Mouse (Mus musculus): ENCODE measurements around the gene Cdh4. TPM values are rescaled to one million over a fixed set of nuclear protein-coding genes. Genes with fewer than 3 reads are reported as not detected.

The Cdh4 gene
- polyA plus RNA-seq, 1 experiment, result 48.4 TPM

DNA sequence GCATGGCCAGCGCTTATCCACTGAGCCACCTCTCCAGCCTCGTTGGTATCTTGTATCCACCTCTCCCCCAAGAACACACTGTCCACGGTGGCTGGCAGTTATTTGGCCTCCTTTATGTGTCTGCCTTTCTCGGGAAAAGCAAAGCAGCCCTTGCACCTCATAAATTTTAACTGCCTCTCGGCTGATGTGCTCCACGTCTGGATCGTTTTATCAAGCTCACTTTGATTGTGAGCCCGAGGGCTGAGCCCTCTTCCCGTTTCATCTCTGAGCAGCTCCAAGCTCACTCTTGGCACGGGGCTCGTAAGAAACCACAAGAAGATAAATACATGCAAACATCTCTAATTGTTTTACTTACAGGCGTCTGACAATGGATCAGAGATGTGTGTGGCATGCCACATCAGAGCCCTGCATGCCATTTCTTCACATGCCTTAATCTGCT is 245.0 kb downstream of the Cdh4 start:
- DNase-seq (ENCODE audit: low read depth), result peak; percentile 76
- no peak for TF ChIP-seq CTCF (IDR thresholded peaks at IDR 0.05; ENCODE audit: borderline replicate concordance, extremely low read depth, insufficient read depth, insufficient read length)
- no peak for TF ChIP-seq POLR2A (IDR thresholded peaks at IDR 0.05; ENCODE audit: borderline replicate concordance, extremely low read depth, insufficient read depth, insufficient read length, poor library complexity, severe bottlenecking)

DNA sequence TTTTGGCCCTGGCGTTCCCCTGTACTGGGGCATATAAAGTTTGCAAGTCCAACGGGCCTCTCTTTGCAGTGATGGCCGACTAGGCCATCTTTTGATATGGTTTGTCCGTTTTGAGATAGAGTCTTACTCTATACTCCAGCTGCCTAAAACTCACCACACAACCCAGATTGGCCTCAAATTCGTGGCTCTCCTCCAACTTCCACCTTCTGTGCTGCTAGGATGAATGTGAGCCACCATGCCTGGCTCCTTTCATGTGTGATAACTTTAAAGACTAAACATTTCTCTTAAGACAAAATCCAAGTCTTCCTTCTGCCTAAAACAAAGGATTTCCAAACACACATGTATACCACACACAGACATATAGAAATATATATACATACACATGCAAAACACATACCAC is 246.7 kb downstream of the Cdh4 start:
- DNase-seq (ENCODE audit: low read depth), result peak; percentile 77
- TF ChIP-seq CTCF (IDR thresholded peaks at IDR 0.05; ENCODE audit: borderline replicate concordance, extremely low read depth, insufficient read depth, insufficient read length), result no peak
- no peak for TF ChIP-seq POLR2A (IDR thresholded peaks at IDR 0.05; ENCODE audit: borderline replicate concordance, extremely low read depth, insufficient read depth, insufficient read length, poor library complexity, severe bottlenecking)

DNA sequence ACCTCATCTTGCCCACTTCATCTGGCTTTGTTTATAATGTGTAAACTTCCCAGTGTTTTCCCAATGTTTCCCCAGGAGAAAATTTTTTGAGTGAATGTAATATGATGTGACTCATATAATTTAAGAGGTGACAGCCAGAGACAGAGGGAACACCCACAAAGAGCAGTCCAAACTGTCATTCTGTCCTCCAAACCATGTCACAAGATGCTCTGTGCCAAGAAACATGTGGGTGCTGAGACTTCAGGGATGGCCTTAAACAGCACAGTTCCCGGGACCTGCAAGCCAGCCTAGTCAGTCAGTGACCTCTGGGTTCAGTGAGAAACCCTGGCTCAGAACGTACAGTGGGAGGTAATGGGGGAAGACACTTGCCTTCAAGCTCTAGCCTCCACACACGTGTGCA is 247.5 kb downstream of the Cdh4 start:
- DNase-seq (ENCODE audit: low read depth), result no peak
- TF ChIP-seq POLR2A (IDR thresholded peaks at IDR 0.05; ENCODE audit: borderline replicate concordance, extremely low read depth, insufficient read depth, insufficient read length, poor library complexity, severe bottlenecking) (no peak), CTCF (IDR thresholded peaks at IDR 0.05; ENCODE audit: borderline replicate concordance, extremely low read depth, insufficient read depth, insufficient read length) (no peak)

DNA sequence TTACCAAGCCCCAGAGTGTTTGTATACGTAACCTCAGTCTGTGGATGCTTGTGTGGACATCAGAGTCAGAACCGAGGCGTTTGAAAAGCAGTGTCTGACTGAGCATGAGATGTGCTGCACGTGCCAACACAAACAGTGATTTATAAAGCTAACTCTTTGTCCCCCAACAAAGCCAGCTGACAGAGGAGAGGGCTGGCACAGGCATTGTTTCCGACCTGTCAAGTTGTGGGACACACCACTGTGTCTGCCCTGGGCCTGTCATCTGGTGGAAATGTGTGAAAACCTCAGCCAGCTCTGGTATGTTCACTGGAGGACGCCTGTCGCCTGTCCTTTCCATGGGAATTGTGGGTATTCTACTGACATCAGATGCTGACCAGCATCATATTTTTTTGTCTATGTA is 248.3 kb downstream of the Cdh4 start:
- no peak for DNase-seq (ENCODE audit: low read depth)
- TF ChIP-seq CTCF (IDR thresholded peaks at IDR 0.05; ENCODE audit: borderline replicate concordance, extremely low read depth, insufficient read depth, insufficient read length) (no peak), POLR2A (IDR thresholded peaks at IDR 0.05; ENCODE audit: borderline replicate concordance, extremely low read depth, insufficient read depth, insufficient read length, poor library complexity, severe bottlenecking) (no peak)

DNA sequence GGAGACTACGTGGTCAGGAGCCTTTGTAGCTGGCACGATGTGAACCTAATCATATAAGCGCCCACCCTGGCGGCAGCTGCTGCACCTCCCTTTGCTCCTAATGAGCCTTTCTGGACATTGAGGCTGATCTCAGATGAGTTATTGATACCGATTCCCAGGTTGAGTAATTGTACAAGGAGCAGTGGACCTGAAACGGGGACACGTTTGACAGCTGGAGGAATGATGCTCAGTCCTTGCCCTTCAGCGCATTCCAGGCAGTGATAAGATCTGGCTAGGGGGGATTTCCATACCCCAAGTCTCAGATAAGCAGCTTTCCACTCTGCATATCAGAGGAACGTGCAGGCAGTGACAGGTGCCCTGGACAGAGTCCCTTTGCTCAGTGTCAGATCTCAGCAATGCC is 252.7 kb downstream of the Cdh4 start:
- peak; percentile 34 for DNase-seq (ENCODE audit: low read depth)

DNA sequence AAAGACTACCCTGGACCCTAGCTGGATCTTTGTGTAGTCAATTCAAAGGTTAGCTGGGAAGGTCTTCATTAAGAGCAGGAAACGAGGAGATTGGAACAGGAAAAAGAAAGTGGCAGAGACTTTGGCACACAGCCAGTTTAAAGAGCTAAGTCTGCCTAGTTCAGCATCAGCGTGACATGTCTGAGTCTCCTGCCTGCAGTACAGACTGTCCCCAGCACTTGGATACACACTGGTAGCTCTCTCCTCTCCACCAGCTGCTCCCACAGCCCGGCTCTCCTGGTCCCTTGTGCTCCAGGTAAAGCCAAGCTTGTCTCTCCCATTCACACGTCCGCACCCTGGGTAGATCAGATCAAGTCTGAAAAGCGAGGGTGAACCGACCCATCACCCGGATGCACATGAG is 255.4 kb downstream of the Cdh4 start:
- no peak for DNase-seq (ENCODE audit: low read depth)
- TF ChIP-seq CTCF (IDR thresholded peaks at IDR 0.05; ENCODE audit: borderline replicate concordance, extremely low read depth, insufficient read depth, insufficient read length) (no peak), POLR2A (IDR thresholded peaks at IDR 0.05; ENCODE audit: borderline replicate concordance, extremely low read depth, insufficient read depth, insufficient read length, poor library complexity, severe bottlenecking) (no peak)

More for the DNA sequence above, 252.7 kb downstream of the Cdh4 start:
- TF ChIP-seq POLR2A (IDR thresholded peaks at IDR 0.05; ENCODE audit: borderline replicate concordance, extremely low read depth, insufficient read depth, insufficient read length, poor library complexity, severe bottlenecking), result no peak
- TF ChIP-seq CTCF (IDR thresholded peaks at IDR 0.05; ENCODE audit: borderline replicate concordance, extremely low read depth, insufficient read depth, insufficient read length), result no peak

DNA sequence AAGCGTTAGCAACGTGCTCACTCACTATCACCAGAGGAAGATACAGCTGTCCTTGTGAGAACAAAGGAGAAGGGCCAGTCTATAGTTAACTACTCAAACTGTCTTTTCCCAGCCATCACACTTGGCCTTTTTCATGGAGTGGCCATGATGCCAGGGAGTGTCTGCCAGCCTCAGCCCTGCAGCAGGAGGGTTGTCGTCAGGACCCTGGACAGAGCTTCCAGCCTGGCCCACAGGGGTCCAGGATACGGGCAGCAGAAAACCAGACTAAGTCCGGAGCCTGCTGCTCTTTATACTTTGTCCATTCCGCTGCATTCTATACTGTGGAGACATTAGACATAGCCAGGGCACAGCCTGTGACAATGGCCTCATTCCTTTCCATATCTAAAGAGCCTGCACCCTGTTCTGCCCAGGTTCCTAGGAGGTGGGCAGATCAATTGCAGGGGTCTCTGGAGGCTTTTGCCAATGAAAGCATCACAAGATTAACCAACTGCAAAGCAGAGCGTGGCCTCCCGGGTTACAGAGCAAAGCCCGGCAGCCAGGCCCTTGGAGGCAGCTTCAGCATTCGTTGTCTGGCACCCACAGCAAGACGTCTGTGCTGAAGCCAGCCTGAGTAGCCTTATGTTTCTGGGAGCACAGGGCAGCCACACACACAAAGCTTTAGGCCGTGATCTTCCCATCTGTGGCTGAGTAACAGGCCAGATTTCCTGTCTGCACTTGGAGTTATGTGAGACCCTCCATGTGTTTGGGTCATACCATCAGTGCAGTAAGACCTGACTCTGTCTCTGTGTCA is 256.2 kb downstream of the Cdh4 start:
- TF ChIP-seq POLR2A (IDR thresholded peaks at IDR 0.05; ENCODE audit: borderline replicate concordance, extremely low read depth, insufficient read depth, insufficient read length, poor library complexity, severe bottlenecking) (no peak), CTCF (IDR thresholded peaks at IDR 0.05; ENCODE audit: borderline replicate concordance, extremely low read depth, insufficient read depth, insufficient read length) (no peak)
- no peak for DNase-seq (ENCODE audit: low read depth)

DNA sequence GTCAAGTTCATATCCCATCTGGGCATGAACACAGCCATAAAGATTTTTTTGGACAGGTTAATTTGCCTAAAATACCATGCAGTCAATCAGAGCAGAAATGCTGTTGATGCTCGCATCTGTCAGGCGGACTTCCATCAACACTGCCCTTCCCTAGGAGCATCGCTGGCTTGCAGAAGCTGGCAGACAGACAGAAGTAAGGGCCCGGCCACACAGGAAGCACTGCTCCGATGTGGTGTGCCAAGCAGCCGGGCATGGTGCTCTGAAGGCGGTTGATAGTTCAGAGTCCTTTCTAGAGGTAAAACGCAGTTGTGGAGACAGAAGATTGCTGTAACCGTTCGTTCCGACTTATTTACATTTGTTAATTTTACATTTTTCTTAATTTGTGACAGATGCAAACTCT is 262.8 kb downstream of the Cdh4 start:
- no peak for TF ChIP-seq POLR2A (IDR thresholded peaks at IDR 0.05; ENCODE audit: borderline replicate concordance, extremely low read depth, insufficient read depth, insufficient read length, poor library complexity, severe bottlenecking)
- TF ChIP-seq CTCF (IDR thresholded peaks at IDR 0.05; ENCODE audit: borderline replicate concordance, extremely low read depth, insufficient read depth, insufficient read length), result no peak

DNA sequence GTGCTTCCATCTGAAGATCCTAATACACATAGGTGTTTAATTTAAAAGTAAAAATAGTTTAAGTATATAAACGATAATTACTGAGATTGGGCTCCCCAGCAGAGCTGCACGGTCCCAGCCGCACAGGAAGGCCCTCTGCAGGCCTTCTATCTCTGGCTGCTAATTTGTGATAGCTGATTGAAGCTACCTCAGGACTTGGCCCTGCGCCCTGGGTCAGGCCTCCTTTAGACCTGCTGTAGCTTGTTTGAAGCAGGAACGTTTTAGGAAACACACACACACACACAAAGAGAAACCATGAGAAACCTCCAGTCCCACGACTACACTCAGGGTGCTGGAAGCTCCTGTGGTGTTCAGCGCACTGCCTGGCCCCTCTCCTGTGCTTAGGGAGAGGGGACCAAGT is 263.2 kb downstream of the Cdh4 start:
- TF ChIP-seq POLR2A (IDR thresholded peaks at IDR 0.05; ENCODE audit: borderline replicate concordance, extremely low read depth, insufficient read depth, insufficient read length, poor library complexity, severe bottlenecking), result no peak
- no peak for TF ChIP-seq CTCF (IDR thresholded peaks at IDR 0.05; ENCODE audit: borderline replicate concordance, extremely low read depth, insufficient read depth, insufficient read length)
- DNase-seq (ENCODE audit: low read depth), result no peak

More for the DNA sequence above, 262.8 kb downstream of the Cdh4 start:
- no peak for DNase-seq (ENCODE audit: low read depth)

DNA sequence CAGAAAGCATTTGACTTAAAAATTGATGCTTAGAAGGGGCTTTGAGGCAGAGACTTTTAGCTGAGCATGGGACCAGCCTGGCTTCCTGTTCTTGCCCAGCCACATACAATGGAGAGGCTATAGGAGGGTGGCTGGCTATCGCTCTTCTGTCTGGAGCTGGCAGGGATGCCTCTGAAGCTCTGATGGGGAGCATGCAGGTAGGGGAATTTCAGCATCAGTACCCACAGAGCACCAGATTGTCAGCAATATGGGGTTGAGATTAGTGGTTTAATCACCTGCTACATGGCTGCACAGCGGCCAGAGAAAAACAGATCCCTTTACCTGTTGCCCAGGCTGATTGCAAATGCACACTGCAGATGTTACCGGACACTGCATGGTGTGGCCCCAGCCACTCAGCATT is 264.4 kb downstream of the Cdh4 start:
- no peak for DNase-seq (ENCODE audit: low read depth)
- TF ChIP-seq CTCF (IDR thresholded peaks at IDR 0.05; ENCODE audit: borderline replicate concordance, extremely low read depth, insufficient read depth, insufficient read length) (no peak), POLR2A (IDR thresholded peaks at IDR 0.05; ENCODE audit: borderline replicate concordance, extremely low read depth, insufficient read depth, insufficient read length, poor library complexity, severe bottlenecking) (no peak)

DNA sequence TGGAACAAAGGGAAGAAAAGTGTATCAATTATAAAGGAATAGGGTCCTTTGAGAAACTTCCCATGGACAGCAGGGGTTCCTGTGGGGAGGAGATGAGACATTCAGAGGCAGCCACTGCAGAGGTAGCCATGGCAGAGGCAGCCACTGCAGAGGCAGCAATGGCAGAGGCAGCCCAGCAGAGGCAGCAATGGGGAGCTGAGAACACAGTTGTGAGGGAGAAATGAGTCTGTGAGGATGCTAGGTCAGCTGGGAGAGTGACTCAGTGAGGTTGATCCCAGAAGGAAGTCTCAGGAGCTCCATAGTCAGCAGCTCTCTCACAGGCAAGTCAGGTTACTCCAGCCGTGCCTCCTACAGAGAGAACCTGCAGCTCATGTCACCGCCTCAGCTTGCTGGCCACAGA is 266.9 kb downstream of the Cdh4 start:
- TF ChIP-seq CTCF (IDR thresholded peaks at IDR 0.05; ENCODE audit: borderline replicate concordance, extremely low read depth, insufficient read depth, insufficient read length) (peak; percentile 39; the same call in 1 of the 2 replicates), POLR2A (IDR thresholded peaks at IDR 0.05; ENCODE audit: borderline replicate concordance, extremely low read depth, insufficient read depth, insufficient read length, poor library complexity, severe bottlenecking) (no peak)
- DNase-seq (ENCODE audit: low read depth), result no peak

DNA sequence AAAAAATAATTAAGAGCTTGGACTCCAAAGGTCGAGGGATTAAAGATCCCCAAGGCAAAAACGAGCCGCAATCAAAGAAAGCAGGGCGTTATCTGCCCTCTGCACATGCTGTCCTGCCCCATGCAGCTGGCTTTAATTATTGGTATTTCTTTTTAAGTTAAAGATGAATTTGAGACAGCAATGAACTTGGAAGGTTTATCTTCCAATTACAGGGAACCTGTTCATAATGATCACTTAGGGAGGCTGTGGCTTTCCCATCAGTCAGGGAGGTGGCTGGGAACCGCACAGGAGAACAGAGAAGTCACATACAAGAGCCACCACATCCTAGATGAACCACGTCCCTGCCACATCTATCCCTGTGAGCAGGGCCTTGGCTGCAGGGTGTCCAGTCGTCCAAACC is 270.5 kb downstream of the Cdh4 start:
- peak; percentile 53 for DNase-seq (ENCODE audit: low read depth)
- TF ChIP-seq POLR2A (IDR thresholded peaks at IDR 0.05; ENCODE audit: borderline replicate concordance, extremely low read depth, insufficient read depth, insufficient read length, poor library complexity, severe bottlenecking) (no peak), CTCF (IDR thresholded peaks at IDR 0.05; ENCODE audit: borderline replicate concordance, extremely low read depth, insufficient read depth, insufficient read length) (no peak)

Data from brain, embryonic 14.5 days (tissue).